ENCODE assay signal across 13 mouse cellular contexts in the genomic region with DNA sequence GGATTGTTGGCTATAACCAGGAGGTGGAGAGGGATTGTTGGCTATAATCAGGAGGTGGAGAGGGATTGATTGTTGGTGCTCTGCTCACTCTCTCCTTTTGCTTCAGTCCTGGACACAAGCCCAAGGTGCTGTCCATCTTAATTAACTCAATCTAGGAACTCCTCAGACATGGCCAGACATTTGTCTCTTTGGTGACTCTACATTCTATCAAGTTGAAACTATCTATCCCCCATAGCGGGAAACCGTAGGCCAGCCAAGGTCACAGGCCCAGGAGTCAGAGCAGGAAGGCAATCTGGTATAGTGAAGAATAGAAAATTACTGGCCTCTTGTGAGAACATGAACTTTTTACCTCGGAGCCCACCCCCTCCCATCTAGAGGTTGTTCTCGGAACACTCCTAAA. TPM values are rescaled to one million over a fixed set of nuclear protein-coding genes. Genes with fewer than 3 reads are reported as not detected.
DNase-seq lines count a peak whose midpoint lies in the region; ATAC-seq and TF ChIP-seq lines count a peak whose summit lies in the region.
"Had no signal": no experiment of that assay in that cellular context is flagged by ENCODE, and none has a peak within 500 bp of the region (broad histone marks: within the 10 kb centered on the region; RNA-seq: fewer than 3 reads in every experiment).

No protein-coding gene starts in this region.

- H3K27ac ChIP-seq in heart, adult 2 months, result no peak overlapping the region
- 0 out of 2 replicates have a peak overlapping the region, but pooled peaks have one; percentile 29 for H3K27ac ChIP-seq in testis, adult 2 months (ENCODE audit: control insufficient read depth, insufficient read depth, low read depth, low read length)
- no peak overlapping the region for H3K27ac ChIP-seq in forebrain, embryonic 13.5 days
- H3K27ac ChIP-seq: hindbrain, postnatal 0 days; limb, embryonic 10.5 days; lung, embryonic 15.5 days had no signal

- 0 out of 2 replicates have a peak, but pooled peaks have one; percentile 34 for TF ChIP-seq EP300 in heart, adult 2 months (IDR thresholded peaks at IDR 0.05; ENCODE audit: insufficient read depth, low read depth, low read length)

- TF ChIP-seq POLR2A in heart, adult 2 months (IDR thresholded peaks at IDR 0.05; ENCODE audit: insufficient read depth, low read depth, low read length), result 0 out of 2 replicates have a peak, but pooled peaks have one; percentile 15
- TF ChIP-seq POLR2A in testis, adult 2 months (IDR thresholded peaks at IDR 0.05; ENCODE audit: control insufficient read depth, low read depth, low read length), result no peak

- 35% methylated on average over 4 of the region's 4 CpGs for WGBS in heart, adult 2 months
- WGBS in forebrain, embryonic 13.5 days, result 93% methylated on average over 4 of the region's 4 CpGs

- no peak overlapping the region for H3K9ac ChIP-seq in heart, adult 2 months (ENCODE audit: low read depth, low read length)
- no peak overlapping the region for H3K9ac ChIP-seq in forebrain, embryonic 13.5 days
- H3K9ac ChIP-seq: lung, embryonic 15.5 days had no signal

- no peak overlapping the region for H3K4me3 ChIP-seq in heart, adult 2 months
- H3K4me3 ChIP-seq in testis, adult 2 months (ENCODE audit: control insufficient read depth, low read depth, low read length), result no peak overlapping the region
- H3K4me3 ChIP-seq in forebrain, embryonic 13.5 days, result no peak overlapping the region
- H3K4me3 ChIP-seq: limb, embryonic 10.5 days; lung, embryonic 15.5 days had no signal

- H3K79me2 ChIP-seq in heart, adult 2 months (replicated peaks; ENCODE audit: control insufficient read depth, insufficient read depth, low read length), result no peaks in the 10 kb centered on the region

- H3K36me3 ChIP-seq in heart, adult 2 months (ENCODE audit: control insufficient read depth, insufficient read depth, low read length), result no peaks in the 10 kb centered on the region
- no peaks in the 10 kb centered on the region for H3K36me3 ChIP-seq in testis, adult 2 months (ENCODE audit: control insufficient read depth, insufficient read depth, low read length)
- no peaks in the 10 kb centered on the region for H3K36me3 ChIP-seq in forebrain, embryonic 13.5 days (ENCODE audit: poor library complexity, severe bottlenecking)
- H3K36me3 ChIP-seq: limb, embryonic 10.5 days; lung, embryonic 15.5 days had no signal

- ATAC-seq in forebrain, embryonic 13.5 days, result no peak
- ATAC-seq: hindbrain, postnatal 0 days had no signal

- DNase-seq in heart, adult 2 months, result peak in 1 of 2 experiments; percentile 18
- DNase-seq in heart, postnatal 36 days, result no peak
- no peak for DNase-seq in testis, postnatal 14 days (ENCODE audit: low spot score)
- DNase-seq in kidney, postnatal 10 days, result peak; percentile 34
- DNase-seq in T-cell, adult 2 months (ENCODE audit: low spot score), result no peak
- DNase-seq: right cerebral cortex, postnatal 14 days had no signal

- H3K9me3 ChIP-seq in forebrain, embryonic 13.5 days (replicated peaks), result no peaks in the 10 kb centered on the region
- H3K9me3 ChIP-seq: limb, embryonic 10.5 days; lung, embryonic 15.5 days had no signal

- intact Hi-C loops in heart, adult 2 months (cut with DNase I), result no loop called here
- intact Hi-C loops in heart, postnatal 36 days (cut with DNase I), result no loop called here

- H3K27me3 ChIP-seq in heart, adult 2 months (ENCODE audit: control insufficient read depth, insufficient read depth, low read length), result no peaks in the 10 kb centered on the region
- H3K27me3 ChIP-seq in testis, adult 2 months (ENCODE audit: control insufficient read depth, insufficient read depth, low read length), result no peaks in the 10 kb centered on the region
- H3K27me3 ChIP-seq in forebrain, embryonic 13.5 days, result no peaks in the 10 kb centered on the region
- H3K27me3 ChIP-seq: CH12.LX; lung, embryonic 15.5 days had no signal

- peaks cover 11% of the 10 kb centered on the region for H3K4me1 ChIP-seq in heart, adult 2 months (ENCODE audit: control insufficient read depth, insufficient read depth, low read length)
- H3K4me1 ChIP-seq in testis, adult 2 months (ENCODE audit: control insufficient read depth, insufficient read depth, low read length), result peaks cover 6% of the 10 kb centered on the region
- H3K4me1 ChIP-seq in forebrain, embryonic 13.5 days, result no peaks in the 10 kb centered on the region

- no peak for TF ChIP-seq CTCF in heart, adult 2 months (IDR thresholded peaks at IDR 0.05)
- no peak for TF ChIP-seq CTCF in testis, adult 2 months (IDR thresholded peaks at IDR 0.05; ENCODE audit: control insufficient read depth, insufficient read depth, insufficient replicate concordance, low read depth, low read length)

- H3K4me2 ChIP-seq in forebrain, embryonic 13.5 days, result no peak overlapping the region
- H3K4me2 ChIP-seq: lung, embryonic 15.5 days had no signal

RNA-seq across cellular contexts. Expression of gene Ndufa6, which starts 8.1 kb away (rescaled TPM):
- total RNA-seq in heart, adult 2 months (2021), result 100 to 1,000 TPM; 659 to 775 TPM
- 609 and 726 TPM in 2 replicates for polyA plus RNA-seq in heart, adult 2 months (2012; rRNA removed)
- 100 to 1,000 TPM; 702 to 740 TPM for total RNA-seq in heart, postnatal 36 days (2021)
- polyA plus RNA-seq in testis, adult 2 months (2012; rRNA removed), result 240 and 246 TPM in 2 replicates
- 318 and 358 TPM in 2 replicates for polyA plus RNA-seq in forebrain, embryonic 13.5 days (2015; fragmentation: Nextera tagmentation; extraction: Ambion mirVana)

RNA-seq across cellular contexts. Expression of gene Cyp2d22, which starts 17.8 kb away (rescaled TPM):
- 10 to 100 TPM; 25.5 to 27.0 TPM for total RNA-seq in heart, adult 2 months (2021)
- 44.0 and 48.4 TPM in 2 replicates for polyA plus RNA-seq in heart, adult 2 months (2012; rRNA removed)
- 10 to 100 TPM; 25.6 to 25.8 TPM for total RNA-seq in heart, postnatal 36 days (2021)
- 9.9 and 11.0 TPM in 2 replicates for polyA plus RNA-seq in testis, adult 2 months (2012; rRNA removed)
- polyA plus RNA-seq in forebrain, embryonic 13.5 days (2015; fragmentation: Nextera tagmentation; extraction: Ambion mirVana), result 1.6 and 1.7 TPM in 2 replicates
- total RNA-seq: megakaryocyte-erythroid progenitor cell, adult 5-6 weeks had no signal

RNA-seq across cellular contexts. Expression of gene Smdt1, which starts 23.5 kb away (rescaled TPM):
- 100 to 1,000 TPM; 183 to 202 TPM for total RNA-seq in heart, adult 2 months (2021)
- polyA plus RNA-seq in heart, adult 2 months (2012; rRNA removed), result 231 and 248 TPM in 2 replicates
- 100 to 1,000 TPM; 192 to 202 TPM for total RNA-seq in heart, postnatal 36 days (2021)
- polyA plus RNA-seq in testis, adult 2 months (2012; rRNA removed), result 129 and 140 TPM in 2 replicates
- 303 and 321 TPM in 2 replicates for polyA plus RNA-seq in forebrain, embryonic 13.5 days (2015; fragmentation: Nextera tagmentation; extraction: Ambion mirVana)

RNA-seq across cellular contexts. Expression of gene Pheta2, which starts 23.5 kb away (rescaled TPM):
- total RNA-seq in heart, adult 2 months (2021), result 1 to 10 TPM in 1 of 2 experiments, under 1 TPM in 1; 0.70 to 1.2 TPM
- 0.76 and 1.3 TPM in 2 replicates for polyA plus RNA-seq in heart, adult 2 months (2012; rRNA removed)
- 1 to 10 TPM in 1 of 2 experiments, under 1 TPM in 1; 0.76 to 1.6 TPM for total RNA-seq in heart, postnatal 36 days (2021)
- 5.0 and 5.5 TPM in 2 replicates for polyA plus RNA-seq in testis, adult 2 months (2012; rRNA removed)
- polyA plus RNA-seq in forebrain, embryonic 13.5 days (2015; fragmentation: Nextera tagmentation; extraction: Ambion mirVana), result 1.3 and 1.8 TPM in 2 replicates

RNA-seq across cellular contexts. Expression of gene Naga, which starts 23.5 kb away (rescaled TPM):
- total RNA-seq in heart, adult 2 months (2021), result 10 to 100 TPM; 22.6 to 27.0 TPM
- 48.3 and 54.3 TPM in 2 replicates for polyA plus RNA-seq in heart, adult 2 months (2012; rRNA removed)
- total RNA-seq in heart, postnatal 36 days (2021), result 10 to 100 TPM; 28.3 to 34.2 TPM
- polyA plus RNA-seq in testis, adult 2 months (2012; rRNA removed), result 45.3 and 48.9 TPM in 2 replicates
- polyA plus RNA-seq in forebrain, embryonic 13.5 days (2015; fragmentation: Nextera tagmentation; extraction: Ambion mirVana), result 19.4 and 25.2 TPM in 2 replicates
